Mouse (Mus musculus) G1E (cell line): Measurements from ENCODE around the gene Sirpa.

ENCODE experiments used
- CTCF ChIP-seq: IDR thresholded peaks from 2 replicates; pipeline ENCODE4 v1.5.1; 2012; ENCODE audit warnings: low read depth, low read length, inconsistent platforms, mixed read lengths
- GATA1 ChIP-seq: IDR thresholded peaks from 2 replicates; pipeline ENCODE4 v1.6.1; 2012; ENCODE audit warnings: borderline replicate concordance, low read length, inconsistent platforms, mixed read lengths
- GATA2 ChIP-seq: IDR thresholded peaks from 2 replicates; pipeline ENCODE4 v1.6.1; 2012; ENCODE audit warnings: low read depth, low read length, inconsistent platforms, borderline replicate concordance
- POLR2AphosphoS5 ChIP-seq: IDR thresholded peaks from 2 replicates; pipeline ENCODE4 v1.6.1; 2012; ENCODE audit warnings: low read depth, low read length, inconsistent platforms; ENCODE audit not compliant: insufficient replicate concordance
- TAL1 ChIP-seq: conservative IDR thresholded peaks from 2 replicates; pipeline ENCODE4 v1.6.1; 2012; ENCODE audit warnings: low read depth, low read length, inconsistent platforms, mixed read lengths

DNA sequence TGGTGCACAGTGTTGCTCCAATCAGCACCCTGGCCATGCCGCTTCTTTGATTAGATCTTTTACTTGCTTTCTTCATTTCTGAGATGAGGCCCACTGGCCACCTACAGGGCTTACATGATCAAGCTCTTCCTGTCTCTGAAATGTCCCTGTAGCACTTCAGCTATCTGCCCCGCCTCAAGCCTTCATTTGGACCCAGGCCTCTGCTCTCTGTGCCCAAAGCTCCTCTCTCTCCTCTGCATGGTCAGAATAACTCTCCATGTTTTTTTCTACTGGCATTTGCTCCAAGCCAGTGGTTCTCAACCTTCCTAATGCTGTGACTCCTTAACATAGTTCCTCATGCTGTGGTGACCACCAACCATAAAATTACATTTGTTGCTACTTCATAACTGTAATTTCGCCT is 87.6 kb downstream of the Sirpa start:
- TF ChIP-seq CTCF (no peak), TAL1 (no peak), GATA2 (no peak), POLR2AphosphoS5 (no peak), GATA1 (no peak)
